ENCODE assay signal across 9 mouse cellular contexts in the genomic region with DNA sequence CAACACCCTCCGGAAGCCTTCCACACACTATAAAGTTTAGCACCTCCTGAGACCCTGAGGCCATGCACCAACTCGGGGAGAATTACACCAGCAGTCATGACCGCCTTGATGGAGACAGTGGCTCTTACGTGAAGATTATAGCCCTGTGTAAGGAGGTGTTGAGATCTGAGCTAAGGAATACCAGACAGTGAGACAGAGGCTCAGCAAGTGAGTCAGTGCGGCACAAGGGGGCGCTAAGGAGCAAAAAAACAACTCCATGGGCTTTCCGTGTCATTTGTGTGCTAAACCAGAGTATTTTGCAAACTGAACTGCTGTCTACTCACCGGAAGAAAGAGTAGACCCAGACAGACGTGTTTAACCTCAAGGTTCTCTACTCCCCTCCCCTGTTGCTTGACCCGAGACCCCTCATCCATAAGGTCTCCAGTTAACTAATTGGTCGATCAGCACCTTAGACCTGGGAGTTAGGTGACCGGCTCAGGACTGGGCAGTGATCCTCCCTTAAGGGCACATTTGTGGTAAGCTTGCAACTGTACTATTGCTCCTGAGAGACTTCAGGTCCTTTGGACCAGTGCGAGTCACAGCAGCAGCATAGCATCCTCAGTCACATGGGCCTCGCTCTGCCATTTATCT. TPM values are rescaled to one million over a fixed set of nuclear protein-coding genes. Genes with fewer than 3 reads are reported as not detected.
DNase-seq lines count a peak whose midpoint lies in the region; ATAC-seq and TF ChIP-seq lines count a peak whose summit lies in the region.
"Had no signal": no experiment of that assay in that cellular context is flagged by ENCODE, and none has a peak within 500 bp of the region (broad histone marks: within the 10 kb centered on the region; RNA-seq: fewer than 3 reads in every experiment).

No protein-coding gene starts in this region.

- no peak overlapping the region for H3K27ac ChIP-seq in hindbrain, embryonic 10.5 days
- no peak overlapping the region for H3K27ac ChIP-seq in hindbrain, embryonic 12.5 days
- H3K27ac ChIP-seq in bone marrow, adult 2 months (ENCODE audit: control insufficient read depth, insufficient read depth, low read depth, low read length, poor library complexity): peak overlapping the region; percentile 15; the same call in 1 of the 2 replicates
- H3K27ac ChIP-seq in embryonic facial prominence, embryonic 13.5 days: no peak overlapping the region
- no peak overlapping the region for H3K27ac ChIP-seq in hindbrain, embryonic 14.5 days
- H3K27ac ChIP-seq in midbrain, postnatal 0 days (ENCODE audit: low read depth, low read length): no peak overlapping the region
- H3K27ac ChIP-seq in stomach, postnatal 0 days (replicated peaks): no peak overlapping the region
- H3K27ac ChIP-seq: macrophage had no signal

- intact Hi-C loops in left cerebral cortex, postnatal 36 days (cut with DNase I): loop anchor here (2.0 to 5.0 kb wide), 2 partner anchors 46 to 116 kb away; no protein-coding TSS in a partner anchor

- WGBS in hindbrain, embryonic 10.5 days: 44% methylated on average over 14 of the region's 14 CpGs
- WGBS in hindbrain, embryonic 12.5 days: 44% methylated on average over 14 of the region's 14 CpGs
- 32% methylated on average over 14 of the region's 14 CpGs for WGBS in bone marrow, adult 2 months
- 41% methylated on average over 14 of the region's 14 CpGs for WGBS in embryonic facial prominence, embryonic 13.5 days
- 46% methylated on average over 14 of the region's 14 CpGs for WGBS in hindbrain, embryonic 14.5 days
- 45% methylated on average over 14 of the region's 14 CpGs for WGBS in midbrain, postnatal 0 days
- WGBS in stomach, postnatal 0 days: 45% methylated on average over 14 of the region's 14 CpGs

- peak; percentile 82 for TF ChIP-seq CTCF in bone marrow, adult 2 months (IDR thresholded peaks at IDR 0.05; ENCODE audit: control insufficient read depth, insufficient read depth, low read length)
- TF ChIP-seq CTCF in midbrain, postnatal 0 days (IDR thresholded peaks at IDR 0.05): peak; percentile 84
- peak; percentile 85 for TF ChIP-seq CTCF in stomach, postnatal 0 days (IDR thresholded peaks at IDR 0.05; ENCODE audit: low read depth)

- H3K9ac ChIP-seq in hindbrain, embryonic 12.5 days: no peak overlapping the region
- H3K9ac ChIP-seq in embryonic facial prominence, embryonic 13.5 days: no peak overlapping the region
- no peak overlapping the region for H3K9ac ChIP-seq in hindbrain, embryonic 14.5 days
- no peak overlapping the region for H3K9ac ChIP-seq in midbrain, postnatal 0 days (replicated peaks; ENCODE audit: low read length, poor library complexity, severe bottlenecking)
- no peak overlapping the region for H3K9ac ChIP-seq in stomach, postnatal 0 days (ENCODE audit: low read length)

- DNase-seq in hindbrain, embryonic 10.5 days (ENCODE audit: low spot score): peak; percentile 73
- DNase-seq in hindbrain, embryonic 14.5 days (ENCODE audit: low spot score): peak; percentile 87
- peak; percentile 57 to 58 for DNase-seq in left cerebral cortex, postnatal 36 days (ENCODE audit: low spot score in 2 of 2)
- peak; percentile 75 for DNase-seq in midbrain, postnatal 0 days (ENCODE audit: low spot score)
- peak; percentile 82 for DNase-seq in stomach, postnatal 0 days (ENCODE audit: low spot score)

- TF ChIP-seq POLR2A in bone marrow, adult 2 months (IDR thresholded peaks at IDR 0.05; ENCODE audit: borderline replicate concordance, control insufficient read depth, low read depth, low read length): no peak

- ATAC-seq in hindbrain, embryonic 12.5 days (ENCODE audit: low FRiP score): no peak
- ATAC-seq in embryonic facial prominence, embryonic 13.5 days (ENCODE audit: insufficient number of reproducible peaks, insufficient read depth, low FRiP score, low TSS enrichment, low read depth): 0 out of 2 replicates have a peak, but pooled peaks have one; percentile 43
- ATAC-seq in hindbrain, embryonic 14.5 days (ENCODE audit: low FRiP score): no peak
- no peak for ATAC-seq in midbrain, postnatal 0 days (ENCODE audit: low FRiP score)
- ATAC-seq in stomach, postnatal 0 days (ENCODE audit: low FRiP score, low TSS enrichment): peak; percentile 40; the same call in 1 of the 2 replicates

- H3K4me3 ChIP-seq in hindbrain, embryonic 10.5 days: no peak overlapping the region
- H3K4me3 ChIP-seq in hindbrain, embryonic 12.5 days: no peak overlapping the region
- H3K4me3 ChIP-seq in bone marrow, adult 2 months (replicated peaks; ENCODE audit: control insufficient read depth, low read depth, low read length): no peak overlapping the region
- H3K4me3 ChIP-seq in embryonic facial prominence, embryonic 13.5 days: no peak overlapping the region
- no peak overlapping the region for H3K4me3 ChIP-seq in hindbrain, embryonic 14.5 days (replicated peaks; ENCODE audit: low read length)
- no peak overlapping the region for H3K4me3 ChIP-seq in midbrain, postnatal 0 days (ENCODE audit: low read depth, low read length)
- H3K4me3 ChIP-seq in stomach, postnatal 0 days (ENCODE audit: low read depth, low read length): no peak overlapping the region

- H3K27me3 ChIP-seq in hindbrain, embryonic 10.5 days (ENCODE audit: insufficient read depth, poor library complexity, severe bottlenecking): peaks cover 4% of the 10 kb centered on the region; the same call in 1 of the 2 replicates
- no peaks in the 10 kb centered on the region for H3K27me3 ChIP-seq in hindbrain, embryonic 12.5 days
- H3K27me3 ChIP-seq in embryonic facial prominence, embryonic 13.5 days: no peaks in the 10 kb centered on the region
- H3K27me3 ChIP-seq in hindbrain, embryonic 14.5 days (ENCODE audit: control insufficient read depth, insufficient read depth, low read length): no peaks in the 10 kb centered on the region
- H3K27me3 ChIP-seq in midbrain, postnatal 0 days (ENCODE audit: insufficient read depth, low read length): no peaks in the 10 kb centered on the region
- no peaks in the 10 kb centered on the region for H3K27me3 ChIP-seq in stomach, postnatal 0 days (ENCODE audit: control insufficient read depth, insufficient read depth, low read length)

- no peaks in the 10 kb centered on the region for H3K36me3 ChIP-seq in hindbrain, embryonic 10.5 days
- H3K36me3 ChIP-seq in hindbrain, embryonic 12.5 days: no peaks in the 10 kb centered on the region
- no peaks in the 10 kb centered on the region for H3K36me3 ChIP-seq in embryonic facial prominence, embryonic 13.5 days
- no peaks in the 10 kb centered on the region for H3K36me3 ChIP-seq in hindbrain, embryonic 14.5 days (replicated peaks; ENCODE audit: control insufficient read depth, insufficient read depth)
- no peaks in the 10 kb centered on the region for H3K36me3 ChIP-seq in midbrain, postnatal 0 days (ENCODE audit: insufficient read depth, low read length)
- H3K36me3 ChIP-seq in stomach, postnatal 0 days (ENCODE audit: control insufficient read depth, insufficient read depth, low read length): no peaks in the 10 kb centered on the region

- no peak overlapping the region for H3K4me2 ChIP-seq in hindbrain, embryonic 12.5 days (replicated peaks)
- no peak overlapping the region for H3K4me2 ChIP-seq in embryonic facial prominence, embryonic 13.5 days
- H3K4me2 ChIP-seq in hindbrain, embryonic 14.5 days (replicated peaks): no peak overlapping the region
- H3K4me2 ChIP-seq in midbrain, postnatal 0 days (ENCODE audit: low read depth, low read length, poor library complexity, severe bottlenecking): no peak overlapping the region
- H3K4me2 ChIP-seq in stomach, postnatal 0 days (replicated peaks; ENCODE audit: low read depth): no peak overlapping the region

- peaks cover 15% of the 10 kb centered on the region for H3K4me1 ChIP-seq in hindbrain, embryonic 10.5 days (replicated peaks)
- peaks cover 12% of the 10 kb centered on the region for H3K4me1 ChIP-seq in hindbrain, embryonic 12.5 days
- peaks cover 3% of the 10 kb centered on the region; the same call in 1 of the 2 replicates for H3K4me1 ChIP-seq in bone marrow, adult 2 months (ENCODE audit: control insufficient read depth, insufficient read depth, low read length)
- peaks cover 10% of the 10 kb centered on the region for H3K4me1 ChIP-seq in embryonic facial prominence, embryonic 13.5 days
- peaks cover 15% of the 10 kb centered on the region; the same call in 1 of the 2 replicates for H3K4me1 ChIP-seq in hindbrain, embryonic 14.5 days (replicated peaks; ENCODE audit: control insufficient read depth, insufficient read depth, low read length)
- no peaks in the 10 kb centered on the region; the same call in 1 of the 2 replicates for H3K4me1 ChIP-seq in midbrain, postnatal 0 days (ENCODE audit: insufficient read depth, low read length)
- H3K4me1 ChIP-seq in stomach, postnatal 0 days (replicated peaks; ENCODE audit: control insufficient read depth, insufficient read depth): no peaks in the 10 kb centered on the region

- no peak for TF ChIP-seq EP300 in stomach, postnatal 0 days (optimal IDR thresholded peaks at IDR 0.05)

- no peaks in the 10 kb centered on the region for H3K9me3 ChIP-seq in hindbrain, embryonic 10.5 days
- no peaks in the 10 kb centered on the region for H3K9me3 ChIP-seq in hindbrain, embryonic 12.5 days (replicated peaks)
- H3K9me3 ChIP-seq in embryonic facial prominence, embryonic 13.5 days: no peaks in the 10 kb centered on the region
- H3K9me3 ChIP-seq in hindbrain, embryonic 14.5 days (ENCODE audit: control insufficient read depth, low read length): no peaks in the 10 kb centered on the region
- H3K9me3 ChIP-seq in midbrain, postnatal 0 days (ENCODE audit: low read length): no peaks in the 10 kb centered on the region
- H3K9me3 ChIP-seq in stomach, postnatal 0 days (ENCODE audit: control insufficient read depth, low read length): no peaks in the 10 kb centered on the region

RNA-seq across cellular contexts. Expression of gene Azin2, which starts 8.9 kb away (rescaled TPM):
- 11.8 and 15.0 TPM in 2 replicates for polyA plus RNA-seq in hindbrain, embryonic 10.5 days (2016; fragmentation: Nextera tagmentation; extraction: Ambion mirVana)
- polyA plus RNA-seq in hindbrain, embryonic 12.5 days (2016; fragmentation: Nextera tagmentation; extraction: Ambion mirVana): 17.7 and 21.4 TPM in 2 replicates
- 2.0 and 2.4 TPM in 2 replicates for polyA plus RNA-seq in bone marrow, adult 2 months (2011; ENCODE audit: insufficient read depth, insufficient read length, low replicate concordance, missing spikeins)
- polyA plus RNA-seq in embryonic facial prominence, embryonic 13.5 days (2015; fragmentation: Nextera tagmentation; extraction: Ambion mirVana): 31.5 and 36.3 TPM in 2 replicates
- polyA plus RNA-seq in hindbrain, embryonic 14.5 days (2014; fragmentation: Nextera tagmentation; extraction: Ambion mirVana): 14.6 and 20.1 TPM in 2 replicates
- total RNA-seq in left cerebral cortex, postnatal 36 days (2021): 10 to 100 TPM; 53.8 to 56.6 TPM
- total RNA-seq in midbrain, postnatal 0 days (2014; rRNA removed): 20.2 and 29.3 TPM in 2 replicates
- 21.7 and 28.5 TPM in 2 replicates for polyA plus RNA-seq in midbrain, postnatal 0 days (2015; fragmentation: Nextera tagmentation; extraction: Ambion mirVana)
- 10.8 and 12.3 TPM in 2 replicates for polyA plus RNA-seq in stomach, postnatal 0 days (2015; fragmentation: Nextera tagmentation; extraction: Ambion mirVana)

RNA-seq across cellular contexts. Expression of gene Ak2, which starts 20.6 kb away (rescaled TPM):
- polyA plus RNA-seq in hindbrain, embryonic 10.5 days (2016; fragmentation: Nextera tagmentation; extraction: Ambion mirVana): 168 and 202 TPM in 2 replicates
- 122 and 128 TPM in 2 replicates for polyA plus RNA-seq in hindbrain, embryonic 12.5 days (2016; fragmentation: Nextera tagmentation; extraction: Ambion mirVana)
- 72.4 and 118 TPM in 2 replicates for polyA plus RNA-seq in bone marrow, adult 2 months (2011; ENCODE audit: insufficient read depth, insufficient read length, low replicate concordance, missing spikeins)
- polyA plus RNA-seq in embryonic facial prominence, embryonic 13.5 days (2015; fragmentation: Nextera tagmentation; extraction: Ambion mirVana): 180 and 194 TPM in 2 replicates
- polyA plus RNA-seq in hindbrain, embryonic 14.5 days (2014; fragmentation: Nextera tagmentation; extraction: Ambion mirVana): 60.4 and 64.4 TPM in 2 replicates
- total RNA-seq in left cerebral cortex, postnatal 36 days (2021): 10 to 100 TPM; 22.5 to 24.7 TPM
- total RNA-seq in midbrain, postnatal 0 days (2014; rRNA removed): 28.8 and 31.0 TPM in 2 replicates
- 66.0 and 67.1 TPM in 2 replicates for polyA plus RNA-seq in midbrain, postnatal 0 days (2015; fragmentation: Nextera tagmentation; extraction: Ambion mirVana)
- polyA plus RNA-seq in stomach, postnatal 0 days (2015; fragmentation: Nextera tagmentation; extraction: Ambion mirVana): 137 and 138 TPM in 2 replicates

Comparison
In these comparisons a context has a peak if more than half of its experiments do, and no peak if none do; other contexts are left out.
1. ATAC-seq: peak in embryonic facial prominence, embryonic 13.5 days (single experiment) and stomach, postnatal 0 days (single experiment); none in hindbrain, embryonic 12.5 days (single experiment), hindbrain, embryonic 14.5 days (single experiment) and midbrain, postnatal 0 days (single experiment).
2. Peak in every context shown above with its lines, with median percentiles within 50 percentile points of each other: DNase-seq and CTCF ChIP-seq.